Mouse (Mus musculus) adrenal gland, postnatal 36 days (tissue): ENCODE results near the gene Clasrp. TPM values are rescaled to one million over a fixed set of nuclear protein-coding genes. Genes with fewer than 3 reads are reported as not detected.

ENCODE experiments used
- DNase-seq, 2 experiments: peaks; one replicate each; pipeline ENCODE4 v3.0.0; 2021; ENCODE audit warnings: mixed read lengths in 1 of 2
- total RNA-seq, 2 experiments: library from RNA; stranded (reverse); gene quantifications; 2 replicates each; pipeline ENCODE4 v1.2.3; 2021

Gene Clasrp
- total RNA-seq, 2 experiments from 2014 or later = 28.1 to 39.7 TPM

DNA sequence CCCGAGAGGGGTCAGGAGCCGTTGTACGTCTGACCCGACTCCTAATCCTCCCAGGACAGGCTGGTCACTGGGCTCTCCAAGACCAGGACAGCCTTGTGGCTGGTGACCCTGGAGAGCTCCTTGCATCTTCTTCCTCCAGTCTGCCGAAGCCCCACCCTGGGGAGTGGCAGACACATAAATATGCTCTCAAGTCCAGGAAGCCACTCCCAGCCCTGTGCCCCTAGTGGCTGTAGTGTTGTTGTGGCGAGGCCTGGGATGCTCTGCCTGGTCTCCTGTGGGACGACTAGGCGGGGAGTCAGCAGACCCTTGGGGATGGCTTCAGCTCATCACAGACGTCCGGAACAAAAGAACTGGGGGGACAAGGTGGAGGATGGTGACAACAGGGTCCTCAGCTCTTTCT lies 73.2 kb downstream of the Clasrp start:
- no peak for DNase-seq

Other genes starting within 250 kb of the Clasrp start
- 10 to 100 TPM; 11.3 to 12.8 TPM for gene Cd3eap, start 245.0 kb downstream of the Clasrp start, total RNA-seq
- 1 to 10 TPM; 5.8 to 8.9 TPM for gene Ppp1r13l, start 244.7 kb downstream of the Clasrp start, total RNA-seq
- 10 to 100 TPM; 29.7 to 32.8 TPM for gene Ercc2, start 222.5 kb downstream of the Clasrp start, total RNA-seq
- gene Klc3, start 200.4 kb downstream of the Clasrp start, total RNA-seq = 1 to 10 TPM in 1 of 2 experiments, under 1 TPM in 1; 0.89 to 2.2 TPM
- under 1 TPM in 1 of 2 experiments, not detected in 1; 0.66 TPM for gene Ckm, start 199.7 kb downstream of the Clasrp start, total RNA-seq
- gene Mark4, start 145.7 kb downstream of the Clasrp start, total RNA-seq = 10 to 100 TPM; 46.5 to 50.3 TPM
- gene Exoc3l2, start 141.2 kb downstream of the Clasrp start, total RNA-seq = 10 to 100 TPM; 41.1 to 49.6 TPM
- gene Bloc1s3, start 96.1 kb downstream of the Clasrp start, total RNA-seq = 10 to 100 TPM in 1 of 2 experiments, 1 to 10 TPM in 1; 8.7 to 12.1 TPM
- 10 to 100 TPM; 73.1 to 91.1 TPM for gene Trappc6a, start 96.1 kb downstream of the Clasrp start, total RNA-seq
- gene Nkpd1, start 86.6 kb downstream of the Clasrp start, total RNA-seq = under 1 TPM in 1 of 2 experiments, not detected in 1; 0.17 TPM
- 10 to 100 TPM; 65.5 to 70.2 TPM for gene Ppp1r37, start 41.4 kb downstream of the Clasrp start, total RNA-seq
- gene Zfp296, start 27.2 kb downstream of the Clasrp start, total RNA-seq = under 1 TPM; 0.33 to 0.36 TPM
- gene Gemin7, start 26.9 kb downstream of the Clasrp start, total RNA-seq = 10 to 100 TPM; 71.8 to 90.6 TPM
- gene Relb, start 25.0 kb upstream of the Clasrp start, total RNA-seq = 10 to 100 TPM; 33.6 to 34.7 TPM
- gene Clptm1, start 60.5 kb upstream of the Clasrp start, total RNA-seq = 100 to 1,000 TPM; 175 to 178 TPM
- 1 to 10 TPM in 1 of 2 experiments, not detected in 1; 1.9 TPM for gene Apoc2, start 73.5 kb upstream of the Clasrp start, total RNA-seq
- under 1 TPM in 1 of 2 experiments, not detected in 1; 0.40 TPM for gene Gm44805, start 76.9 kb upstream of the Clasrp start, total RNA-seq
- gene Apoc4, start 77.0 kb upstream of the Clasrp start, total RNA-seq = 100 to 1,000 TPM in 1 of 2 experiments, 10 to 100 TPM in 1; 42.0 to 110 TPM
- gene Apoc1, start 88.2 kb upstream of the Clasrp start, total RNA-seq = 1,000 to 10,000 TPM in 1 of 2 experiments, 100 to 1,000 TPM in 1; 185 to 1,007 TPM
- 1,000 to 10,000 TPM in 1 of 2 experiments, 100 to 1,000 TPM in 1; 927 to 1,142 TPM for gene Apoe, start 94.7 kb upstream of the Clasrp start, total RNA-seq
- 100 to 1,000 TPM; 124 to 135 TPM for gene Tomm40, start 111.0 kb upstream of the Clasrp start, total RNA-seq
- gene Nectin2, start 146.0 kb upstream of the Clasrp start, total RNA-seq = 100 to 1,000 TPM in 1 of 2 experiments, 10 to 100 TPM in 1; 70.0 to 115 TPM
- gene Bcam, start 166.5 kb upstream of the Clasrp start, total RNA-seq = 10 to 100 TPM; 43.5 to 53.8 TPM
- not detected for gene Cblc, start 192.3 kb upstream of the Clasrp start, total RNA-seq
- 10 to 100 TPM; 19.5 to 51.0 TPM for gene Bcl3, start 218.3 kb upstream of the Clasrp start, total RNA-seq
- under 1 TPM in 1 of 2 experiments, not detected in 1; 0.83 TPM for gene Gm19345, start 247.5 kb upstream of the Clasrp start, total RNA-seq